Mouse (Mus musculus) right cerebral cortex, postnatal 36 days (tissue): ENCODE results near the gene Lrrc15.

Experiments used
- DNase-seq, 2 experiments: peaks; one replicate each; pipeline ENCODE4 v3.0.0; 2022; ENCODE audit warnings: low spot score in 2 of 2, mixed read lengths in 1 of 2

Lrrc15 gene

GRCm38 (mm10) chr16:30282844-30283495 is at the start of gene Lrrc15:
Gene Lrrc15 (minus strand): TSS chr16:30283256.
- no peak for DNase-seq

- DNase-seq = no peak
Observed at GRCm38 (mm10) chr16:30314236-30314635, 31.2 kb upstream of the Lrrc15 start.

DNA sequence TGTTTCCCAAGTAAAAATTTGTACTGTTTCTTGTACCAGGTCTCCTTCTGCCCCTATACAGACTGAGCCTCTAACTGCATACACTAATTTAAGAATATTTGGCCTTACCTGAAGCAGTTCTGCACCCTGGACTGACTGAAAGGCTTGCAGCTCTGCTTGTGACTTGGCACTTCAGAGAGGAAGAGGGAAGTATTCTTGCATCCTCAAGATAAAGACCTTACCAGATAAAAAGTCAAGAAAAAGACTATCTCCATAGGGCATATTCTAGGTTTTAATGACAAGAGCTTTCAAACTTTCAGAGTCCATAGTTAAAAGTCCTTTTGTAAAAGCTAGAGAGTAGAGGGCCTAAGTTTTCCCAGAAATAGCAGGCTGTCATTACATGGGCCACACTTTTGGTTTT is 27.6 kb upstream of the Lrrc15 start, which contains the start of gene Gp5:
Gp5 (minus strand) TSS at position 133 of the 400 bp plus-strand sequence.
- DNase-seq = no peak

DNA sequence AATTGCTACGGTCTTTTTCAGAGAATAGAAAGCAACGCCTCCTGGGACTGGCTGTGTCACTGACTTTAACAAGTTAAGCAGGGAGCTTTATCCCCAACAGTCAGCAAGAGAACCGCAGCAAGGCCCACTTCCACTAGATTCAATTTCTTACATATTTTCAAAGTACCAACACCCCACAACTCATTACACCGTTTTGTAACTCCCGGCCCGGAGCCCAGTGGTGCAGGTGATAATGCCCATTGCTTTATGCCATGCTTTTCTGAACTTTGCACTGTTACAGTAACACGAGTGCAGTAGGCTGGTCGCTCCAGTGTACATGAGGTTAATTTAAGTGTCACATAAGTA is 27.1 kb upstream of the Lrrc15 start:
- DNase-seq = no peak

GRCm38 (mm10) chr16:30309395-30310170 is 26.5 kb upstream of the Lrrc15 start:
- peak in 1 of 2 experiments; percentile 5 for DNase-seq

DNA sequence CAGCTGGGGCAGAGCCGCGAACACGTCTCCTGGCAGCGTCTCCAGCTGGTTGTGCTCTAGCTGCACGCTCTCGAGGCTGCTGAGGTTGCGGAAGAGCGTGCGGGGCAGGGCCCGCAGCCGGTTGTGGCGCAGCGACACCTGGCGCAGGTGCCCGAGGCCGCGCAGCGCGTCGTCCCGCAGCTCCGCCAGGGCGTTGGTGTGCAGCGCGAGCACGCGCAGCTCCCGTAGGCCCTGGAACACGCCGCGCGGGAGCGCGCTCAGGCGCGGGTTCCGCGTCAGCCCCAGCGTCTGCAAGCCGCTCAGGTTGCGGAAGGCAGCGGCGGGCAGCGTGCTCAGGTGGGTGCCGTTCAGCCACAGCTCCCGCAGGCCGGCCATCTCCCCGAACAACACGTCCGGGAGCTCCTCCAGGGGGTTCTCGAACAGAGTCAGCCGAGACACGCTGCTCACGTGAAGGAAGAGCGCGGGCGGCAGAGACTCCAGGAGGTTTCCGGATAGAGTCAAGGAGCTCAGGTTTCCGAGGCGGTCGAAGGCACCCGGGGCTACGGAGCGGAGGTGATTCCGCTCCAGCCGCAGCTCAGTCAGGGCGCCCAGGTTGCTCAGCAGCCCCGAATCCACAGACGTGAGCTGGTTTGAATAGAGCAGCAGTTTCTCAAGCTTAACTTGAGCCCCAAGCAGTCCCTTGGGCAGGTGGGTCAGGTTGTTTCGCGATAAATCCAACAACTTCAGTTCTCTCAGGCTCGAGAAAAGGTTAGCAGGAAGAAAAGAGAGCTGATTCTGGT is 25.7 kb upstream of the Lrrc15 start:
- peak; percentile 45 to 57 for DNase-seq

- no peak for DNase-seq
Observed at GRCm38 (mm10) chr16:30307961-30308615, 25.0 kb upstream of the Lrrc15 start.

GRCm38 (mm10) chr16:30307306-30307705 is 24.2 kb upstream of the Lrrc15 start:
- no peak for DNase-seq

- DNase-seq = no peak
Observed at GRCm38 (mm10) chr16:30306102-30306501, 23.0 kb upstream of the Lrrc15 start.

- no peak for DNase-seq
Observed at GRCm38 (mm10) chr16:30304236-30304635, 21.2 kb upstream of the Lrrc15 start.

GRCm38 (mm10) chr16:30303411-30303810 is 20.4 kb upstream of the Lrrc15 start:
- DNase-seq = no peak

DNA sequence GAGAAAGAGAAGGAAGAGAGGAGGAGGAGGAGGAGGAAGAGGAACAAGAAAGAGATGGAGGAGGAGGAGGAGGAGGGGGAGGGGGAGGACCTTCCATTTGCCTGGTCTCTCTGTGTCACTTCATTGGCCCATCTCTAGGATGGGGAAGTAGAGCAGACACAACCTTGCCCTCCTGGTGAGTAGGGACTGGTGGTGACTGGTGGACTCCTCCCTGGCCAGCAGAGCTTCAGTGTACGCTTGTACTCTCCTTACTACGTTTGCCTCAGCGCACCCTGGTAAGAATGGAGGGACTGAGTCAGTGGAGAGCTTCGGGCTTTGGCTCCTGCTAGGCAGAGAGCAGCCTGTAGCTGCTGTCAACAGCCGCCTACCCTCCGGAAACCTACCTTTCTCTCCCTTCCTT is 19.6 kb upstream of the Lrrc15 start:
- no peak for DNase-seq

DNA sequence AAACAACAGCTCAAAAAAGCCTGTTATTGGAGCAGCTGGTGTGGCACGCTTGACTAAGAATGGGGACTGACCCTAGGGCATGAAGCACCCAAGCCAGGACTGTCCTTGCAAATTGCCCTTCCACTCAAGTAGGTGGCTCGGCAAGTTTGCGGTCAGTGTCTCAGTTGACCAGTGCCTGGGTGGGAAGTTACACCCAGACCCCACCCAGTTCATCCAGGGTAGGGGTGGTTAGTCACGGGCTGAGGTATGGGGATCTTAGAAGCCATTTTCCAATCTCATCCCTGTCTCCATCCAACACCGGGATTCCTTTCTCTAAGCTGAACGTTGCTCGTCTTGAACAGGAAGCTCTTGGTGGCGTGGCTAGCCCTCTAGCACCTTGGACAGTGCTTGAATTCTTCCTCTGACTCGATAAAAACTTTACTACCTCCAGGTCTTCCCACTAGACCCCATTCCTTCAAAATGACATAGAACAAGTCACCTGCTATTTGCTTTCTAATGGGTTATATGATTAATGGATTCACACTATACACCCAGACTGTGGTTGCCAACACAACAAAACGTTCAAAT is 16.7 kb upstream of the Lrrc15 start:
- no peak for DNase-seq

DNA sequence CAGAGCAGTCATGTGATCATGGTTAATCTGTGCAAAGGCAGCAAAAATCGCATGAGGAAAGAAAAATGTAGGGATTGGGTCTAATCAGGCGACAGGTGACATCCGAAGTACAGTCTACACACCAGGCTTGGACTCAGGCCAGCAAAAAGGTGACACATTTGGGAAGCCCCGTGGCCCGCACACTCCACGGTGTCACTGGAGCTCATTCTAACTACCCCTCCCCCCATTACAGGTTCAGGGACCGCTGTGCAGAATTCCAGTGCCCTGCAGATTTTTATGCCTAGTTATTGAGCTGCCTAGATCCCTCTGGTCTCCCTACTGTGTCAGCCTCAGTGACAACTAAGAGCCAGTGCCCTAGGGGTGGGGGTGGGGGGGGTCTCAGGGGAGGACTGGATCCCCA is 14.4 kb upstream of the Lrrc15 start:
- DNase-seq = no peak

DNA sequence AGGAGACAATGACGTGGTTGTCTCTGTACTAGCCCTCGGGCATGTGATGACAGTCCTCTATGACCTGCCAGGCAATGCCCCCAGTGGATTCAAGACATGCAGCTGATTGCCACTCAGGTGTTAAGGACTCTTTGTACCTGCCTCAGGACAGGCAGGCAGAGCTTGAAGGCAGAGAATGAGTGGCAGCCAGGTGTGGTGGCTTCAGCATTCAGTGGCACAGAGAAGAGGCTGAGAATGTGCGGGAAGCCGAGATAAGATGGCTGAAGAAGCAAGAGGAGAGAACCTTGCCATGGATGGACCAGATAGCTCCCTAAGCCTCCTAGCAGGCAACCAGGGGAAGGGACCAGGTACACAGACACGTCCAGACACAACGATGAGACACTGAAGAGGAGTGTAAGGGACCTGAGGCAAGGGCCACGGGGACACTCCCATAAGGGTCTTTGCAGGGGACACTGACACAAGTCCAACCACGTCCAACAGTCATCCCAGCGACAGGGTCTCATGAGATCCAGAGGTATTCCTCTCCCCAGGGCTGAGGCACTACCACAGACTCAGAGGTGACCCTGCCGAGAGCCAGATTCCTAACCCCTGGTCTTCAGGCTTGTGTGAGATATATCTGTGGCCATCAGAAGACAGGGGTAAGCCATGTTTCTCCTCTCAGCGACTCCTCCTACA is 13.7 kb upstream of the Lrrc15 start:
- DNase-seq = no peak

DNA sequence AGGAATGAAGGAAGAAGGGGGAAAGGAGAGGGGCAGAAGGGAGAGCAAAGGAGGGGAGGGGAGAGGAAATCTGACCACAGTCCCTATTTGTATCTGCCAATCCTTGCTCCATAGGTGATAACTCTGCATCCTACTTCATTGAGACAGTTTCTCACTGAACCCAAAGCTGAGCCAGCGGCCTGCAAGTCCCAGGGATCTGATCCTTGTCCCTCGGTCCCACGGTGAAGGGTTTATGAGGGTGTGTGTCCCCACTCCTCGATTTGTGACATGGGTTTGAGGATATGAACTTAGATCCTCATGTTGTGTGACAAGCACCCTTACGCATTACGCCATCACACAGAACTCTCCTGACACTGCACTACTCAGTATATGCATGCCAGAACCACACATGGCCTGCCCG is 12.1 kb upstream of the Lrrc15 start:
- DNase-seq = no peak

- no peak for DNase-seq
Observed at GRCm38 (mm10) chr16:30290436-30290835, 7.4 kb upstream of the Lrrc15 start.

DNA sequence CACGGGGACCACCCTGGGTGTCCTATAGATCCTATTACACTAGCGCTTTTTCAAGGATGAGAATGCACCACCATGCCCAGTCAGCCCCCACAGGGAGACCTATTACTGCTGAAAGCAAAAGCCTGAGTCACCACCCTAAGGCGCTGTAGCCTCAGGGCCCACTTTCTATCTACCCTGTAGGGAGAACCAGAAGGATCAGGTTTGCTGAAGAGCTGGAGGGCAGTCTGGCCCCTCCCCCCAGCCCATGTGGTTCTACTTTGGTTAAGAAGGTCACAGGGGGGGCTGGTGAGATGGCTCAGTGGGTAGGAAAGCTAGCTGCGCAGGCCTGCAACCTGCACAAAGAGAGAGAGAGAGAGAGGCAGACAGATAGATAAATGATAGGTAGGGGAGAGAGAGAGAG is 2.6 kb upstream of the Lrrc15 start:
- no peak for DNase-seq

DNA sequence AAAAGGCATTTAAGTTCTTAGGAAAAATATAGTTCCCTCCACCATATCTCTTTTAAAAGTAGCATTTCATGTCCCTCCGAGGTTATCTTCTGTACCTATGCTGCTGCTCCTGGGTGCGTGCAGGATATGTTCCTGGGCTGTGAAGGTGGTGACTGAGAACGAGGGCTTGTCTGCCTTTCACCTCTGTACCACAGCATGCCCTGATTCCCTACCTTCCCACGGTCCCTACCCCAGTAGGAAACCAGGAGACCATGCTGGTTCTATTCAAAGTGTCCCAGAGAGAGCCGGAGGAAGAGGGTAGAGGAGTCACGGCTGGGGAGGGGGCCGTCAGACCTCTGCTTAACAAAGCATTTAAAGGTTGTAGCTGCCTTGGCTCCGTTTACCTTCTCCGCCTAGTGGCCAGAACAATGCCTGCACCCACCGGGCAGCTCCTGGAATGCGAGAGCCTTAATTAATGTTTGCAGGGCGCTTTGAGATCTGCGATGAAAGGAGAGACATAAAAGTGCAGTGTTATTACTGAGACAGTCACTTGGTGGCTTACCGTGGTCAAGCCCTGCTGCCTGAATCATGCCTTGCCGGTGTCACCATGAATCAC is 784 bp upstream of the Lrrc15 start:
- no peak for DNase-seq

DNA sequence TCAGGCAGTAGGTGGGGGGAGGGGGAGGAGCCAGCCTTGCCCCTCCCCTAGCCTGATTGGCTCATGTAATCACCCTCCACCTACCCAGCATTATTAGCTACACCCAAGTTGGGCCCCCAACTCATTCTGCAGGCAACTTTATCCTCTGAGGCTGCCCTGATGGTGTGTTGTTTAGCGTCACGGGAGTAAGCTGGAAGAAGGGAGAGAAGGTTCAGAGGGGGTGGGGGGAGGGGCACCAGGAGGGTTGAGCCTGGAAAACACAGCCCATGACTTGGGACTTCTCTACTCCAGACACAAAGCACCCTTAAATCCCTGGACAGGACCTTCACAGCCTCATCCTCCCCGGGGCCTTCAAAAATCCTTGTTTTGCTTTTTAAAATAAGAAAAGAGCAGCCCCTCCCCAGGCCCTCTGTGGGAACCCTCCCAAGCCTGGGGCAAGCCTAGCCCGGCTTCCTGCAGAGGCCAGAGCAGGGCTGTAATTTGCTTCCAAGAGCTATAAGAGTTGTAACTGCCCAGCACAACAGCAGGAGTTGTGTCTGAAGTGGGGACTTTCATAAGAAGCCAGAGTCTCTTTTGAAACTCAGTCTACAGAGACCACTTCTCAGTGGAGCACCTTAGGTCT is 2.3 kb downstream of the Lrrc15 start:
- no peak for DNase-seq
